Mouse (Mus musculus): ENCODE results near the gene Arhgap42. TPM values are rescaled to one million over a fixed set of nuclear protein-coding genes. Genes with fewer than 3 reads are reported as not detected.

Gene Arhgap42
- polyA plus RNA-seq, 1 experiment, result 9.0 TPM

GRCm38 (mm10) chr9:9154636-9155035, 84.3 kb downstream of the Arhgap42 start:
- DNase-seq (ENCODE audit: extremely low spot score in 1 of 2, low spot score in 1 of 2), result no peak

- no peak for DNase-seq (ENCODE audit: extremely low spot score in 1 of 2, low spot score in 1 of 2)
Measured at GRCm38 (mm10) chr9:9144301-9145121, 94.4 kb downstream of the Arhgap42 start.

- DNase-seq (ENCODE audit: extremely low spot score in 1 of 2, low spot score in 1 of 2), result no peak
Measured at GRCm38 (mm10) chr9:9143102-9143501, 95.8 kb downstream of the Arhgap42 start.

- no peak for DNase-seq (ENCODE audit: extremely low spot score in 1 of 2, low spot score in 1 of 2)
Measured at GRCm38 (mm10) chr9:9142561-9142960, 96.3 kb downstream of the Arhgap42 start.

GRCm38 (mm10) chr9:9142144-9142543, 96.8 kb downstream of the Arhgap42 start:
- DNase-seq (ENCODE audit: extremely low spot score in 1 of 2, low spot score in 1 of 2), result no peak

GRCm38 (mm10) chr9:9128996-9129694, 109.8 kb downstream of the Arhgap42 start:
- DNase-seq (ENCODE audit: extremely low spot score in 1 of 2, low spot score in 1 of 2), result no peak

GRCm38 (mm10) chr9:9127041-9127755, 111.7 kb downstream of the Arhgap42 start:
- no peak for DNase-seq (ENCODE audit: extremely low spot score in 1 of 2, low spot score in 1 of 2)

GRCm38 (mm10) chr9:9124156-9124555, 114.7 kb downstream of the Arhgap42 start:
- DNase-seq (ENCODE audit: extremely low spot score in 1 of 2, low spot score in 1 of 2), result no peak

- DNase-seq (ENCODE audit: extremely low spot score in 1 of 2, low spot score in 1 of 2), result no peak
Measured at GRCm38 (mm10) chr9:9114266-9114665, 124.6 kb downstream of the Arhgap42 start.

GRCm38 (mm10) chr9:9113847-9114246, 125.1 kb downstream of the Arhgap42 start:
- no peak for DNase-seq (ENCODE audit: extremely low spot score in 1 of 2, low spot score in 1 of 2)

GRCm38 (mm10) chr9:9112921-9113320, 126.0 kb downstream of the Arhgap42 start:
- no peak for DNase-seq (ENCODE audit: extremely low spot score in 1 of 2, low spot score in 1 of 2)

- DNase-seq (ENCODE audit: extremely low spot score in 1 of 2, low spot score in 1 of 2), result no peak
Measured at GRCm38 (mm10) chr9:9107697-9108096, 131.2 kb downstream of the Arhgap42 start.

GRCm38 (mm10) chr9:9104761-9105160, 134.1 kb downstream of the Arhgap42 start:
- DNase-seq (ENCODE audit: extremely low spot score in 1 of 2, low spot score in 1 of 2), result peak in 1 of 2 experiments; percentile 48

- DNase-seq (ENCODE audit: extremely low spot score in 1 of 2, low spot score in 1 of 2), result peak; percentile 29 to 38
Measured at GRCm38 (mm10) chr9:9102158-9102514, 136.8 kb downstream of the Arhgap42 start.

GRCm38 (mm10) chr9:9101482-9102157, 137.3 kb downstream of the Arhgap42 start:
- peak; percentile 28 to 69 for DNase-seq (ENCODE audit: extremely low spot score in 1 of 2, low spot score in 1 of 2)

GRCm38 (mm10) chr9:9101055-9101454, 137.8 kb downstream of the Arhgap42 start:
- DNase-seq (ENCODE audit: extremely low spot score in 1 of 2, low spot score in 1 of 2), result no peak

GRCm38 (mm10) chr9:9097835-9098234, 141.1 kb downstream of the Arhgap42 start:
- no peak for DNase-seq (ENCODE audit: extremely low spot score in 1 of 2, low spot score in 1 of 2)

- DNase-seq (ENCODE audit: extremely low spot score in 1 of 2, low spot score in 1 of 2), result no peak
Measured at GRCm38 (mm10) chr9:9096761-9097160, 142.1 kb downstream of the Arhgap42 start.

GRCm38 (mm10) chr9:9093096-9093495, 145.8 kb downstream of the Arhgap42 start:
- no peak for DNase-seq (ENCODE audit: extremely low spot score in 1 of 2, low spot score in 1 of 2)

GRCm38 (mm10) chr9:9083441-9083840, 155.5 kb downstream of the Arhgap42 start:
- no peak for DNase-seq (ENCODE audit: extremely low spot score in 1 of 2, low spot score in 1 of 2)

- no peak for DNase-seq (ENCODE audit: extremely low spot score in 1 of 2, low spot score in 1 of 2)
Measured at GRCm38 (mm10) chr9:9052920-9053319, 186.0 kb downstream of the Arhgap42 start.
